Comparison of ENCODE assay signal across 8 mouse cellular contexts in genomic region chr5:24110068-24110467, GRCm38 (mm10). TPM values are rescaled to one million over a fixed set of nuclear protein-coding genes. Genes with fewer than 3 reads are reported as not detected.
DNase-seq lines count a peak whose midpoint lies in the region; ATAC-seq and TF ChIP-seq lines count a peak whose summit lies in the region.
"Had no signal": no experiment of that assay in that cellular context is flagged by ENCODE, and none has a peak within 500 bp of the region (broad histone marks: within the 10 kb centered on the region; RNA-seq: fewer than 3 reads in every experiment).

No protein-coding gene starts in this region.

- DNase-seq in liver (peak; percentile 65), WW6 (ENCODE audit: low read depth, low spot score) (peak; percentile 60)
- peak; percentile 69 for DNase-seq in embryonic facial prominence, embryonic 11.5 days (ENCODE audit: low spot score)
- no peak for DNase-seq in stomach, postnatal 0 days (ENCODE audit: low spot score)
- DNase-seq: cerebellum, postnatal 10 days had no signal

- H3K4me1 ChIP-seq in liver, embryonic 12.5 days, result no peaks in the 10 kb centered on the region; the same call in 1 of the 2 replicates
- H3K4me1 ChIP-seq in embryonic facial prominence, embryonic 11.5 days (ENCODE audit: control insufficient read depth, insufficient read depth, low read length), result no peaks in the 10 kb centered on the region
- no peaks in the 10 kb centered on the region for H3K4me1 ChIP-seq in stomach, postnatal 0 days (replicated peaks; ENCODE audit: control insufficient read depth, insufficient read depth)
- H3K4me1 ChIP-seq in hindbrain, embryonic 13.5 days (replicated peaks), result peaks cover 27% of the 10 kb centered on the region

- H3K27me3 ChIP-seq in liver, embryonic 12.5 days (replicated peaks), result no peaks in the 10 kb centered on the region
- H3K27me3 ChIP-seq in embryonic facial prominence, embryonic 11.5 days (ENCODE audit: control insufficient read depth, insufficient read depth, low read length), result no peaks in the 10 kb centered on the region
- H3K27me3 ChIP-seq in myocyte (ENCODE audit: control insufficient read depth, insufficient read depth, insufficient read length), result no peaks in the 10 kb centered on the region
- H3K27me3 ChIP-seq in stomach, postnatal 0 days (ENCODE audit: control insufficient read depth, insufficient read depth, low read length), result no peaks in the 10 kb centered on the region
- no peaks in the 10 kb centered on the region for H3K27me3 ChIP-seq in hindbrain, embryonic 13.5 days

- H3K9me3 ChIP-seq in liver, embryonic 12.5 days (replicated peaks), result no peaks in the 10 kb centered on the region
- no peaks in the 10 kb centered on the region for H3K9me3 ChIP-seq in embryonic facial prominence, embryonic 11.5 days (replicated peaks; ENCODE audit: control insufficient read depth, low read length)
- no peaks in the 10 kb centered on the region for H3K9me3 ChIP-seq in stomach, postnatal 0 days (ENCODE audit: control insufficient read depth, low read length)
- H3K9me3 ChIP-seq in hindbrain, embryonic 13.5 days, result no peaks in the 10 kb centered on the region

- H3ac ChIP-seq in myocyte (ENCODE audit: control insufficient read depth, insufficient read length), result no peak overlapping the region

- H3K4me3 ChIP-seq in liver, embryonic 12.5 days, result no peak overlapping the region
- H3K4me3 ChIP-seq in embryonic facial prominence, embryonic 11.5 days (ENCODE audit: low read depth, low read length), result no peak overlapping the region
- H3K4me3 ChIP-seq in myocyte, result no peak overlapping the region
- no peak overlapping the region for H3K4me3 ChIP-seq in stomach, postnatal 0 days (ENCODE audit: low read depth, low read length)
- no peak overlapping the region for H3K4me3 ChIP-seq in hindbrain, embryonic 13.5 days

- H3K4me2 ChIP-seq in liver, embryonic 12.5 days, result no peak overlapping the region
- no peak overlapping the region for H3K4me2 ChIP-seq in embryonic facial prominence, embryonic 11.5 days (ENCODE audit: low read depth, low read length)
- H3K4me2 ChIP-seq in myocyte (ENCODE audit: low read depth), result no peak overlapping the region
- H3K4me2 ChIP-seq in stomach, postnatal 0 days (replicated peaks; ENCODE audit: low read depth), result no peak overlapping the region
- H3K4me2 ChIP-seq in hindbrain, embryonic 13.5 days, result no peak overlapping the region

- no peak overlapping the region for H3K27ac ChIP-seq in liver, embryonic 12.5 days
- no peak overlapping the region for H3K27ac ChIP-seq in embryonic facial prominence, embryonic 11.5 days (replicated peaks; ENCODE audit: low read depth, low read length)
- H3K27ac ChIP-seq in stomach, postnatal 0 days (replicated peaks), result no peak overlapping the region
- no peak overlapping the region for H3K27ac ChIP-seq in hindbrain, embryonic 13.5 days

- TF ChIP-seq POLR2A in myocyte (IDR thresholded peaks at IDR 0.05; ENCODE audit: insufficient read length, low read depth), result no peak

- TF ChIP-seq CTCF in stomach, postnatal 0 days (IDR thresholded peaks at IDR 0.05; ENCODE audit: low read depth), result no peak

- no peaks in the 10 kb centered on the region for H3K79me2 ChIP-seq in myocyte (ENCODE audit: control insufficient read depth, insufficient read depth)

- H3K36me3 ChIP-seq in liver, embryonic 12.5 days, result peaks cover 5% of the 10 kb centered on the region; the same call in 1 of the 2 replicates
- H3K36me3 ChIP-seq in embryonic facial prominence, embryonic 11.5 days (replicated peaks; ENCODE audit: control insufficient read depth, insufficient read depth, low read depth, low read length), result no peaks in the 10 kb centered on the region
- H3K36me3 ChIP-seq in myocyte (ENCODE audit: control insufficient read depth, insufficient read depth), result no peaks in the 10 kb centered on the region
- H3K36me3 ChIP-seq in stomach, postnatal 0 days (ENCODE audit: control insufficient read depth, insufficient read depth, low read length), result no peaks in the 10 kb centered on the region
- H3K36me3 ChIP-seq in hindbrain, embryonic 13.5 days, result peaks cover 10% of the 10 kb centered on the region

- no peak for TF ChIP-seq EP300 in stomach, postnatal 0 days (optimal IDR thresholded peaks at IDR 0.05)

- 57% methylated on average over 5 of the region's 5 CpGs for WGBS in liver, embryonic 12.5 days (ENCODE audit: insufficient replicate concordance)
- WGBS in embryonic facial prominence, embryonic 11.5 days, result 73% methylated on average over 5 of the region's 5 CpGs
- 74% methylated on average over 4 of the region's 5 CpGs for WGBS in stomach, postnatal 0 days
- 91% methylated on average over 5 of the region's 5 CpGs for WGBS in hindbrain, embryonic 13.5 days

- H3K9ac ChIP-seq in liver, embryonic 12.5 days, result no peak overlapping the region
- H3K9ac ChIP-seq in embryonic facial prominence, embryonic 11.5 days (replicated peaks; ENCODE audit: low read length), result no peak overlapping the region
- H3K9ac ChIP-seq in stomach, postnatal 0 days (ENCODE audit: low read length), result no peak overlapping the region
- no peak overlapping the region for H3K9ac ChIP-seq in hindbrain, embryonic 13.5 days

- no peak for ATAC-seq in liver, embryonic 12.5 days
- ATAC-seq in embryonic facial prominence, embryonic 11.5 days (replicated peaks; ENCODE audit: insufficient number of reproducible peaks, low FRiP score, low TSS enrichment, low read depth), result no peak
- no peak for ATAC-seq in stomach, postnatal 0 days (ENCODE audit: low FRiP score, low TSS enrichment)
- ATAC-seq in hindbrain, embryonic 13.5 days (ENCODE audit: low FRiP score), result no peak

TF ChIP-seq in myocyte, 11 proteins besides CTCF, POLR2A, EP300 and RAD21:
- TF ChIP-seq MAX (IDR thresholded peaks at IDR 0.05; ENCODE audit: low read depth) (peak; percentile 75), MYOG (IDR thresholded peaks at IDR 0.05; ENCODE audit: control insufficient read depth in 1 of 3, insufficient read depth in 1 of 3, insufficient read length in 2 of 3, low read depth in 2 of 3) (peak in 1 of 3 experiments; percentile 4), REST (IDR thresholded peaks at IDR 0.05; ENCODE audit: insufficient read depth, insufficient read length) (peak; percentile 98), MYOD1 (IDR thresholded peaks at IDR 0.05; ENCODE audit: control insufficient read depth in 1 of 3, insufficient read length in 2 of 3, low read depth in 2 of 3) (no peak), POLR2AphosphoS2 (IDR thresholded peaks at IDR 0.05; ENCODE audit: insufficient read length, low read depth) (no peak)

RNA-seq across cellular contexts. Expression of gene Klhl7, which starts 9.7 kb away (rescaled TPM):
- 25.7 and 27.9 TPM in 2 replicates for polyA plus RNA-seq in liver, embryonic 12.5 days (2016; fragmentation: Nextera tagmentation; extraction: Ambion mirVana)
- 84.7 and 87.5 TPM in 2 replicates for polyA plus RNA-seq in embryonic facial prominence, embryonic 11.5 days (2014; fragmentation: Nextera tagmentation; extraction: Ambion mirVana)
- polyA plus RNA-seq in myocyte (2012; fragmentation: generic; extraction: Trizol), result 6.8 TPM
- polyA plus RNA-seq in stomach, postnatal 0 days (2015; fragmentation: Nextera tagmentation; extraction: Ambion mirVana), result 23.4 and 23.6 TPM in 2 replicates
- polyA plus RNA-seq in hindbrain, embryonic 13.5 days (2015; fragmentation: Nextera tagmentation; extraction: Ambion mirVana), result 153 and 158 TPM in 2 replicates

RNA-seq across cellular contexts. Expression of gene Nupl2, which starts 54.7 kb away (rescaled TPM):
- 13.2 and 13.8 TPM in 2 replicates for polyA plus RNA-seq in liver, embryonic 12.5 days (2016; fragmentation: Nextera tagmentation; extraction: Ambion mirVana)
- polyA plus RNA-seq in embryonic facial prominence, embryonic 11.5 days (2014; fragmentation: Nextera tagmentation; extraction: Ambion mirVana), result 21.1 and 22.1 TPM in 2 replicates
- polyA plus RNA-seq in myocyte (2012; fragmentation: generic; extraction: Trizol), result 6.0 TPM
- 8.2 and 8.7 TPM in 2 replicates for polyA plus RNA-seq in stomach, postnatal 0 days (2015; fragmentation: Nextera tagmentation; extraction: Ambion mirVana)
- polyA plus RNA-seq in hindbrain, embryonic 13.5 days (2015; fragmentation: Nextera tagmentation; extraction: Ambion mirVana), result 17.1 and 18.5 TPM in 2 replicates
